Mouse (Mus musculus): ENCODE data around the gene Rint1.

DNA sequence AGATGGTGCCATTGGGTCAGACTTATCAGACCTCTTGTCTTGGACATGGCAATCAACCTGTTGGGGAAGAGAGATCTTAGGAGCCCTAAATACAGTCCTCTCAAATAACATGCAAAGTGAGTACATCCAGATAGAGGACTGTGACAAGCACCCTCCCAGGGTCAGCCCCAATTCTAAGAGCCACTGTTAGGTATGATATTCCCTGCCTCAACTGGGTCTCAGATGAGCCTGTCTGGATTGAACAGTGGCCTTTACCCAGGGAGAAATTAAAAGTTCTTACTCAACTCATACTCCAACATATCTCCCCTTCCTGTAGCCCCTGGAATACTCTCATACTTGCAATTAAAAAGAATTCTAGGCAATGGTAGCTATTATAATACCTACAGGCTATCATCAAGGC is 69.7 kb downstream of the Rint1 start:
- TF ChIP-seq CTCF (IDR thresholded peaks at IDR 0.05; ENCODE audit: low read depth, low read length) (no peak), POLR2A (IDR thresholded peaks at IDR 0.05; ENCODE audit: insufficient read depth, low read length) (no peak), EP300 (IDR thresholded peaks at IDR 0.05; ENCODE audit: insufficient read depth, low read depth, low read length) (no peak)
